Mouse (Mus musculus) urinary bladder, adult 18-20 months (tissue): ENCODE measurements at regions not wholly inside any gene's neighbourhood (a gene's known extent, or its start where the extent isn't known, plus 50 kb on each side); places are given as distances from the start of the nearest gene placed in this dataset.

ENCODE experiments used
- DNase-seq, 2 experiments: peaks; one replicate each; pipeline ENCODE4 v3.0.0; 2022; ENCODE audit warnings: low spot score in 2 of 2, mixed read lengths in 2 of 2

GRCm38 (mm10) chr6:14046560-14046959 is 175.2 kb upstream of the 2610001J05Rik start:
- no peak for DNase-seq

DNA sequence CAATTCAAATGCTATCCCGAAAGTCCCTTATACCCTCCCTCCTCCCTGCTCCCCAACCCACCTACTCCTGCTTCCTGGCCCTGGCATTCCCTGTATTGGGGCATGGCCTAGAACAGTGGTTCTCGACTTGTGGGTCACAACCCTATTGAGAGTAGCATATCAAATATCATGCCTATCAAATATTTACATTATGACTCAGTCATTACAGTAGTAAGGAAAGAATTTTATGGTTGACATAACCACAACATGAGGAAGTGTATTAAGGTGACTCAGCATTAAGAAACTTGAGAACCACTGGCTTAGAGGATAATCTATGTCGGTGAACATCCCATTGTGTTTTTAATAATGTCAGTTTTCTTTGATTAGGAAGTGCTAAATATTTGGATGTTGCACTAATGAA is 173.3 kb upstream of the 2610001J05Rik start:
- DNase-seq = no peak

DNA sequence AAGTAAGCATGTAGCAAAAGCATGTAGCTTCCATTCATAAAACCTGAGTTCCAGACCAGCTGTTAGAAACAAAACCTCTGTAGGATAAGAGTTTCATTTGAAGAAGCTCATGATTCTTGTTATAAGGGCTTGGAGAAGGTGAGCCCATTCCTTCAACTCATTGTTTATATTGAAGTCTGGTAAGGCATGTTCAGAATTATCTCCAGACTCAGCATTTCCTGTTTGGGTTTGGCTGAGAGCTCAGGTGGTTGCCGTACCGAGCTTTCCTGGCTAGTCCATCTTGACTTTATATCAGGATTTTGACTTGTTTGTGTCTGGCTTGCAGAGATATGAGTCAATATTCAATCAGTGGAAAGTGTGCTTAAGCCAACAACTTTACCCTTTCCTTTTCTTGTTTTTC is 154.6 kb upstream of the 2610001J05Rik start:
- no peak for DNase-seq

GRCm38 (mm10) chr6:14018928-14019327 is 147.6 kb upstream of the 2610001J05Rik start:
- DNase-seq = no peak

- DNase-seq = no peak
Observed at GRCm38 (mm10) chr6:13982606-13983389, 111.5 kb upstream of the 2610001J05Rik start.

- DNase-seq = no peak
Observed at GRCm38 (mm10) chr6:13974710-13975506, 103.6 kb upstream of the 2610001J05Rik start.

- no peak for DNase-seq
Observed at GRCm38 (mm10) chr6:13964471-13964870, 93.2 kb upstream of the 2610001J05Rik start.

DNA sequence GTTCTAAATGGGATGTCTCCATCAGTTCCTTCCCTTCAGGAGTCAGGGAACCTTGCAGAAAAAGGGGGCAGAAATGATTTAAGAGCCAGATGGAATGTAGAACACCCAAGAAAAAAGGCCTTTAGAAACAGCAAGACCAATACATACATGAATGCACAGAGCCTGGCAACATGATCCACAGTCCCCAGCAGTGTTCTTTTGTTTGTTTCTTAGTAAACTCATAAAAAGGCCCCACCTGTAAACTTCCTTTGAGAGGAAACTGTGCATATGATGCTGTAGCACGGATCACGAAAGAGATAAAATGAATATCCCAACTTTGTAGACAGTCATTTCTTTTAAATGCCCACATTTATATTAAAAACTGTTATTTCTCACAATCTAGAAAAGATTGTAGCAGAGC is 92.7 kb upstream of the 2610001J05Rik start:
- no peak for DNase-seq

GRCm38 (mm10) chr6:13949640-13950039 is 78.3 kb upstream of the 2610001J05Rik start:
- no peak for DNase-seq

DNA sequence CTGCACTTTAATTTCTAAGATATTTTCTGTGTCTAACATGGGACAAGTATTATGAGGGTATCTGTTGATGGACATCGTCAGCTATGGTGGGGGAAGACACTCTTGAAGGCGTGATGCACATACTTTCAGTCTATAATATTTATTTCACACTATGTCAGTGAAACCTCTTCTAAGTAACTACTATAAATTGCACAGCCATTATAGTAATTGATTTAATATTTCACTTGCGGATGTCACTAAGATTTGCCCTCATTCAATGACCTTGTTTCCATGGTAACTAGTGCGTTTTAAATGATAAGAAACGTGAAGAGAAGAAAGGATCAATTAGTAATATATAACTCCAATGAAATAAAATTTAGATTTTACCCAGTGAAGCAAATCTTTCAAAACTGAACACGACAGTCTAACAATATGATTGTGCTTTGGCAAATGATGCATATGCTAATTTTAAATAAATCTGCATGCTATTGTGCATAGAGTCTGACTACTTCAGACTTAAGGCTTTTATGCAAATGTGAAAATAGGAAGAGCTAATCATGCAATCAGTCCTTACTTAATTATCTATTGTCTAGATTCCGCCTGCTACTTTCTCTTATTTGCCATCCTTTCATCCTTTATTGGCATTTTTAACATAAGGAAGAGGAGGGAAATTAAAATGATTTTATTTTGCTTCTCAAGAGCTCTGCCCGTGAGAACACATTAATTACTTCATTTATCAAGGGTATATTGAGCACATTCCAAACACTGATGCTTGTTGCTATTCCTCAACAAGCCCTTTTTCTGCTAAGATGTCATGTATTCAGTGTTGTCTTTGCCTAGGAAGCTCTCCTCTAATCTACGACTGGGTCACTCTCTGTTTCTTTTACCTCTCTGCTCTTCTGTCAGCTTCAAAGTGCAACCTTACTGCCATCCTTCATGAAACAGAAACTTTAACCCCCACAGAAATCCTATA is 49.8 kb upstream of the 2610001J05Rik start:
- DNase-seq = no peak
